Mouse (Mus musculus) stomach, postnatal 0 days (tissue): ENCODE results near the gene Clnk. TPM values are rescaled to one million over a fixed set of nuclear protein-coding genes. Genes with fewer than 3 reads are reported as not detected.

Experiments used
- ATAC-seq: fragments of 200-750 bp; cut with Nextera tagmentation; 2 replicates; pipeline ENCODE4 v1.8.0; 2017; ENCODE audit not compliant: low FRiP score, low TSS enrichment
- DNase-seq: peaks from one replicate; pipeline ENCODE4 v3.0.0-alpha.2; 2016; ENCODE audit warnings: low spot score
- H3K27ac ChIP-seq: fragments of 300-500 bp; sonication (generic); replicated peaks from 2 replicates; pipeline ENCODE4 v1.5.1; 2014; ENCODE audit warnings: mild to moderate bottlenecking, control low read depth
- H3K27me3 ChIP-seq: fragments of 300-500 bp; sonication (generic); 2 replicates; pipeline ENCODE4 v1.6.1; 2014; ENCODE audit warnings: low read length; ENCODE audit not compliant: control insufficient read depth, insufficient read depth
- H3K36me3 ChIP-seq: fragments of 300-500 bp; sonication (generic); 2 replicates; pipeline ENCODE4 v1.6.1; 2014; ENCODE audit warnings: low read length, mixed read lengths; ENCODE audit not compliant: control insufficient read depth, insufficient read depth
- H3K4me1 ChIP-seq: fragments of 300-500 bp; sonication (generic); replicated peaks from 2 replicates; pipeline ENCODE4 v1.6.1; 2014; ENCODE audit warnings: antibody characterized with exemption; ENCODE audit not compliant: control insufficient read depth, insufficient read depth
- H3K4me2 ChIP-seq: fragments of 300-500 bp; sonication (generic); replicated peaks from 2 replicates; pipeline ENCODE4 v1.6.1; 2014; ENCODE audit warnings: low read depth, mild to moderate bottlenecking, control low read depth, moderate library complexity
- H3K4me3 ChIP-seq: fragments of 300-500 bp; sonication (generic); 2 replicates; pipeline ENCODE4 v1.5.1; 2014; ENCODE audit warnings: low read depth, low read length, control low read depth
- H3K9ac ChIP-seq: fragments of 300-500 bp; sonication (generic); 2 replicates; pipeline ENCODE4 v1.6.1; 2014; ENCODE audit warnings: mild to moderate bottlenecking, low read length, control low read depth, mixed read lengths
- H3K9me3 ChIP-seq: fragments of 300-500 bp; sonication (generic); 2 replicates; pipeline ENCODE4 v1.6.1; 2016; ENCODE audit warnings: low read length; ENCODE audit not compliant: control insufficient read depth
- CTCF ChIP-seq: IDR thresholded peaks from 2 replicates; pipeline ENCODE4 v1.5.1; 2016; ENCODE audit warnings: antibody characterized with exemption, low read depth, mild to moderate bottlenecking, moderate library complexity
- EP300 ChIP-seq: optimal IDR thresholded peaks from 2 replicates; pipeline ENCODE3; 2016; ENCODE audit warnings: antibody characterized with exemption
- WGBS: fragments of 180-500 bp; shearing (Covaris S2); extraction: QIAGEN DNeasy Blood & Tissue Kit; methylation state at CpG from one replicate; pipeline ENCODE4 v1.1.7; 2014; 5-methylcytosine and 5-hydroxymethylcytosine counted together
- polyA plus RNA-seq: library from polyadenylated mRNA; unstranded; fragments of >200 nt; fragmentation: Nextera tagmentation; extraction: Ambion mirVana; gene quantifications from 2 replicates; pipeline ENCODE4 v1.2.1, GENCODE M21; 2015

The Clnk gene
- polyA plus RNA-seq, 1 experiment from 2014 or later = 0.07 TPM

GRCm38 (mm10) chr5:38786126-38786525 lies 90.5 kb downstream of the Clnk start:
- no peak for DNase-seq
- H3K4me1 ChIP-seq = no peaks in the 10 kb centered on the region
- no peaks in the 10 kb centered on the region for H3K27me3 ChIP-seq
- no peak for TF ChIP-seq CTCF
- no peak for TF ChIP-seq EP300
- WGBS = 78% methylated on average over 15 of the region's 15 CpGs
- ATAC-seq = no peak
- H3K9ac ChIP-seq = no peak overlapping the region
- no peak overlapping the region for H3K4me2 ChIP-seq
- no peaks in the 10 kb centered on the region for H3K9me3 ChIP-seq
- no peak overlapping the region for H3K4me3 ChIP-seq
- H3K36me3 ChIP-seq = no peaks in the 10 kb centered on the region
- no peak overlapping the region for H3K27ac ChIP-seq

- DNase-seq (no peak), ATAC-seq (no peak)
- Histone ChIP-seq H3K4me1 (no peaks in the 10 kb centered on the region), H3K27me3 (no peaks in the 10 kb centered on the region), H3K4me2 (no peak overlapping the region), H3K4me3 (no peak overlapping the region), H3K9ac (no peak overlapping the region), H3K36me3 (no peaks in the 10 kb centered on the region), H3K27ac (no peak overlapping the region), H3K9me3 (no peaks in the 10 kb centered on the region)
- TF ChIP-seq CTCF = no peak
- no peak for TF ChIP-seq EP300
- WGBS = 84% methylated on average over 8 of the region's 8 CpGs
Observed at GRCm38 (mm10) chr5:38785686-38786085, 90.9 kb downstream of the Clnk start.

- peak; percentile 73 for DNase-seq
- no peak overlapping the region for H3K27ac ChIP-seq
- H3K4me3 ChIP-seq = no peak overlapping the region
- no peaks in the 10 kb centered on the region for H3K4me1 ChIP-seq
- no peak for TF ChIP-seq EP300
- peak; percentile 93 for TF ChIP-seq CTCF
- H3K27me3 ChIP-seq = no peaks in the 10 kb centered on the region
- no peak overlapping the region for H3K4me2 ChIP-seq
- no peak overlapping the region for H3K9ac ChIP-seq
- 24% methylated on average over 4 of the region's 4 CpGs for WGBS
- ATAC-seq = no peak
- no peaks in the 10 kb centered on the region for H3K36me3 ChIP-seq
- H3K9me3 ChIP-seq = no peaks in the 10 kb centered on the region
Observed at GRCm38 (mm10) chr5:38781813-38782212, 94.8 kb downstream of the Clnk start.

GRCm38 (mm10) chr5:38780631-38781030 lies 96.0 kb downstream of the Clnk start:
- Histone ChIP-seq H3K9ac (no peak overlapping the region), H3K27ac (no peak overlapping the region), H3K9me3 (no peaks in the 10 kb centered on the region), H3K36me3 (no peaks in the 10 kb centered on the region), H3K4me2 (no peak overlapping the region), H3K4me1 (no peaks in the 10 kb centered on the region), H3K4me3 (no peak overlapping the region), H3K27me3 (no peaks in the 10 kb centered on the region)
- DNase-seq (no peak), ATAC-seq (no peak)
- WGBS = 41% methylated on average over 8 of the region's 8 CpGs
- no peak for TF ChIP-seq CTCF
- TF ChIP-seq EP300 = no peak

DNA sequence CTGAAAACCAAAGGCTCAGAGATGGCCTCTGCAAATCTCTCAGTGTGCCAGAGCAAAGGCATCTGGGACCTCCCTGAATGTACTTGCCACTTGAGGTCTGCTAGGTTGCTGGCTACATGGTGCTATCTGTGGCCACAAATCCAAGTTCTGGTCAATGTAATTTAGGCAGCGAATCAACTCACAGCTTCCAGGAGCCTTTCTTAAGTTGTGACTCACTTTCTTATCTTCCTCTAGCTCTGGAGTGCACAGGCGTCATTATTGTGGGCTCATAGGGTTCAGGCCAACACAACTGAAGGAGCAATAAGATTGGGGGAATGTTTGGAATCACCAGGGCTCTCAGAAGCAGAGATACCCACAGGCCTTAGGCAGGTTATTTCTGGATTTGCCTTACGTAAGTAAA lies 96.6 kb downstream of the Clnk start:
- WGBS = 70% methylated on average over 3 of the region's 3 CpGs
- DNase-seq (no peak), ATAC-seq (no peak)
- Histone ChIP-seq H3K4me2 (no peak overlapping the region), H3K27me3 (no peaks in the 10 kb centered on the region), H3K4me3 (no peak overlapping the region), H3K9me3 (no peaks in the 10 kb centered on the region), H3K9ac (no peak overlapping the region), H3K27ac (no peak overlapping the region), H3K4me1 (no peaks in the 10 kb centered on the region), H3K36me3 (no peaks in the 10 kb centered on the region)
- TF ChIP-seq EP300 (no peak), CTCF (no peak)

GRCm38 (mm10) chr5:38775500-38775899 lies 101.1 kb downstream of the Clnk start:
- DNase-seq = no peak
- no peak overlapping the region for H3K27ac ChIP-seq
- 65% methylated on average over 10 of the region's 10 CpGs for whole genome bisulfite sequencing
- H3K4me2 ChIP-seq = no peak overlapping the region
- H3K27me3 ChIP-seq = no peaks in the 10 kb centered on the region
- H3K4me3 ChIP-seq = no peak overlapping the region
- H3K9ac ChIP-seq = no peak overlapping the region
- TF ChIP-seq CTCF (no peak), EP300 (no peak)
- H3K9me3 ChIP-seq = no peaks in the 10 kb centered on the region
- H3K36me3 ChIP-seq = no peaks in the 10 kb centered on the region
- no peaks in the 10 kb centered on the region for H3K4me1 ChIP-seq
- no peak for ATAC-seq
